Mouse (Mus musculus) telencephalon, adult 2 months (tissue): Measurements from ENCODE around the gene Pigo.

ENCODE experiments used
- DNase-seq: peaks from one replicate; pipeline ENCODE4 v3.0.0-alpha.2; 2011; ENCODE audit warnings: low read depth, low spot score

Gene Pigo

GRCm38 (mm10) chr4:43025084-43025960 is at the start of gene Pigo:
Gene Pigo, minus strand, starts transcription at chr4:43025819.
- peak; percentile 93 for DNase-seq

- DNase-seq: no peak
Observed at GRCm38 (mm10) chr4:43074923-43075322, 49.3 kb upstream of the Pigo start.

- no peak for DNase-seq
Observed at GRCm38 (mm10) chr4:43065471-43065870, 39.9 kb upstream of the Pigo start.

- DNase-seq: no peak
Observed at GRCm38 (mm10) chr4:43060286-43060685, 34.7 kb upstream of the Pigo start.

- DNase-seq: no peak
Observed at GRCm38 (mm10) chr4:43059697-43060096, 34.1 kb upstream of the Pigo start.

- peak; percentile 77 for DNase-seq
Observed at GRCm38 (mm10) chr4:43058753-43059654, 33.4 kb upstream of the Pigo start, which contains the start of gene Unc13b. Gene Unc13b, plus strand, starts transcription at chr4:43058953.

- no peak for DNase-seq
Observed at GRCm38 (mm10) chr4:43058392-43058752, 32.8 kb upstream of the Pigo start.

GRCm38 (mm10) chr4:43057654-43058053 is 32.0 kb upstream of the Pigo start:
- no peak for DNase-seq

- no peak for DNase-seq
Observed at GRCm38 (mm10) chr4:43052627-43053026, 27.0 kb upstream of the Pigo start.

GRCm38 (mm10) chr4:43047231-43047630 is 21.6 kb upstream of the Pigo start:
- DNase-seq: peak; percentile 78

GRCm38 (mm10) chr4:43046607-43047006 is 21.0 kb upstream of the Pigo start:
- no peak for DNase-seq

- DNase-seq: peak; percentile 89
Observed at GRCm38 (mm10) chr4:43045659-43046302, 20.2 kb upstream of the Pigo start, which contains the start of gene Fam214b. Gene Fam214b, minus strand, starts transcription at chr4:43046220.

GRCm38 (mm10) chr4:43045285-43045658 is 19.7 kb upstream of the Pigo start:
- DNase-seq: no peak

GRCm38 (mm10) chr4:43044673-43045072 is 19.1 kb upstream of the Pigo start:
- DNase-seq: no peak

- DNase-seq: no peak
Observed at GRCm38 (mm10) chr4:43043644-43044357, 18.2 kb upstream of the Pigo start.

- no peak for DNase-seq
Observed at GRCm38 (mm10) chr4:43040881-43041547, 15.4 kb upstream of the Pigo start.

- peak; percentile 98 for DNase-seq
Observed at GRCm38 (mm10) chr4:43040114-43040572, 14.5 kb upstream of the Pigo start.

GRCm38 (mm10) chr4:43039609-43040008 is 14.0 kb upstream of the Pigo start:
- no peak for DNase-seq

GRCm38 (mm10) chr4:43038567-43039495 is 13.2 kb upstream of the Pigo start:
- peak; percentile 61 for DNase-seq
